22 mouse cellular contexts compared by ENCODE assay signal in genomic region chr3:149623851-149624532, GRCm38 (mm10).
DNase-seq lines count a peak whose midpoint lies in the region; ATAC-seq and TF ChIP-seq lines count a peak whose summit lies in the region.
"Had no signal": no experiment of that assay in that cellular context is flagged by ENCODE, and none has a peak within 500 bp of the region (broad histone marks: within the 10 kb centered on the region; RNA-seq: fewer than 3 reads in every experiment).

No protein-coding gene starts in this region.

- no peaks in the 10 kb centered on the region for H3K79me2 ChIP-seq in CH12.LX (replicated peaks; ENCODE audit: control insufficient read depth, extremely low read depth, insufficient read depth, poor library complexity, severe bottlenecking)

- no peak for TF ChIP-seq CTCF in CH12.LX (conservative IDR thresholded peaks at IDR 0.05 in 1 of 2, IDR thresholded peaks at IDR 0.05 in 1 of 2; ENCODE audit: low read depth in 2 of 2, low read length in 2 of 2)

- TF ChIP-seq POLR2A in CH12.LX (IDR thresholded peaks at IDR 0.05; ENCODE audit: low read depth, low read length): no peak

- in situ Hi-C loops in CH12.LX (cut with MboI; ENCODE audit: low pct_ligation_motif_present, low pct_unique_long_range_greater_than_20kb, low sequenced_read_pairs): no loop called here

- no peaks in the 10 kb centered on the region for H3K36me3 ChIP-seq in CH12.LX (replicated peaks in 1 of 2; ENCODE audit: control insufficient read depth in 1 of 2, insufficient read depth in 1 of 2, low read length in 1 of 2)
- H3K36me3 ChIP-seq: embryonic facial prominence, embryonic 13.5 days; hindbrain, embryonic 15.5 days; limb, embryonic 13.5 days; liver, embryonic 15.5 days had no signal

- TF ChIP-seq RAD21 in CH12.LX (IDR thresholded peaks at IDR 0.05; ENCODE audit: low read depth, low read length): no peak

- no peak overlapping the region for H3K27ac ChIP-seq in CH12.LX (ENCODE audit: insufficient read depth, low read depth)
- H3K27ac ChIP-seq: embryonic facial prominence, embryonic 13.5 days; hindbrain, embryonic 15.5 days; limb, embryonic 13.5 days; liver, embryonic 15.5 days; stomach, postnatal 0 days had no signal

- 0 out of 2 replicates have a peak overlapping the region, but pooled peaks have one; percentile 2 for H3K4me2 ChIP-seq in CH12.LX (ENCODE audit: insufficient read depth, low read depth, poor library complexity, severe bottlenecking)
- H3K4me2 ChIP-seq: embryonic facial prominence, embryonic 13.5 days; hindbrain, embryonic 15.5 days; limb, embryonic 13.5 days; liver, embryonic 15.5 days had no signal

- no peak overlapping the region for H3K4me3 ChIP-seq in CH12.LX (replicated peaks in 1 of 3; ENCODE audit: low read depth in 2 of 3, low read length in 2 of 3, poor library complexity in 1 of 3)
- H3K4me3 ChIP-seq: embryonic facial prominence, embryonic 13.5 days; hindbrain, embryonic 15.5 days; limb, embryonic 13.5 days; liver, embryonic 15.5 days had no signal

- H3K27me3 ChIP-seq in CH12.LX (replicated peaks): no peaks in the 10 kb centered on the region
- H3K27me3 ChIP-seq: embryonic facial prominence, embryonic 13.5 days; hindbrain, embryonic 15.5 days; limb, embryonic 13.5 days; liver, embryonic 15.5 days; Patski had no signal

- peak; percentile 83 to 93 for ATAC-seq in hematopoietic stem cell, adult 5-6 weeks (replicated peaks in 1 of 2; ENCODE audit: insufficient read depth in 1 of 2, low FRiP score in 2 of 2, low TSS enrichment in 1 of 2, low read depth in 1 of 2, poor library complexity in 2 of 2, severe bottlenecking in 2 of 2)
- peak; percentile 91 for ATAC-seq in neutrophil, adult 5-6 weeks (ENCODE audit: extremely low read depth, insufficient number of reproducible peaks, low FRiP score, poor library complexity, severe bottlenecking)
- ATAC-seq: forebrain, postnatal 0 days; Patski had no signal

- no peaks in the 10 kb centered on the region for H3K9me3 ChIP-seq in CH12.LX (replicated peaks; ENCODE audit: low read length)
- H3K9me3 ChIP-seq: embryonic facial prominence, embryonic 13.5 days; hindbrain, embryonic 15.5 days; limb, embryonic 13.5 days; liver, embryonic 15.5 days had no signal

- peaks cover 4 to 13% of the 10 kb centered on the region in 2 experiments for H3K4me1 ChIP-seq in CH12.LX (ENCODE audit: control insufficient read depth in 1 of 2, insufficient read depth in 2 of 2)
- H3K4me1 ChIP-seq: embryonic facial prominence, embryonic 13.5 days; hindbrain, embryonic 15.5 days; limb, embryonic 13.5 days; liver, embryonic 15.5 days had no signal

- no peak overlapping the region for H3K9ac ChIP-seq in CH12.LX (ENCODE audit: insufficient read depth, low read depth)
- H3K9ac ChIP-seq: embryonic facial prominence, embryonic 13.5 days; forebrain, postnatal 0 days; hindbrain, embryonic 15.5 days; limb, embryonic 13.5 days; liver, embryonic 15.5 days had no signal

- DNase-seq in spleen, postnatal 36 days (ENCODE audit: low spot score in 2 of 2): peak; percentile 11 to 24
- no peak for DNase-seq in spleen, adult 18-20 months
- DNase-seq in CH12.LX (ENCODE audit: extremely low read depth): peak; percentile 70
- no peak for DNase-seq in layer of hippocampus, adult 9-11 months
- no peak for DNase-seq in thymus, adult 18-20 months
- DNase-seq in heart, adult 9 months (ENCODE audit: low spot score in 2 of 2): no peak
- DNase-seq: cerebellum, adult 2 months; forebrain, postnatal 0 days; gastrocnemius, postnatal 14 days; kidney, adult 18-20 months; kidney, postnatal 25 days; lung, postnatal 36 days; midbrain, embryonic 14.5 days; thymus, postnatal 4 days had no signal

- dilution Hi-C loops in CH12.LX (cut with MboI; ENCODE audit: extremely low pct_ligation_motif_present, extremely low pct_unique_long_range_greater_than_20kb, low sequenced_read_pairs): no loop called here

- TF ChIP-seq EP300 in CH12.LX (IDR thresholded peaks at IDR 0.05; ENCODE audit: low read length): peak; percentile 73

TF ChIP-seq in CH12.LX, 34 proteins besides CTCF, POLR2A, EP300 and RAD21:
- TF ChIP-seq USF1 (IDR thresholded peaks at IDR 0.05; ENCODE audit: low read depth, low read length) (no peak), IRF4 (IDR thresholded peaks at IDR 0.05; ENCODE audit: low read depth, low read length) (peak; percentile 49; the same call in 1 of the 2 replicates), ELF1 (IDR thresholded peaks at IDR 0.05; ENCODE audit: low read depth, low read length) (no peak), JUND (conservative IDR thresholded peaks at IDR 0.05; ENCODE audit: low read depth, low read length) (peak; percentile 72), TBP (conservative IDR thresholded peaks at IDR 0.05; ENCODE audit: low read depth, low read length) (no peak), JUN (IDR thresholded peaks at IDR 0.05; ENCODE audit: insufficient read depth, low read depth, low read length) (peak; percentile 66), MEF2A (IDR thresholded peaks at IDR 0.05; ENCODE audit: borderline replicate concordance, low read depth, low read length) (no peak), MAX (IDR thresholded peaks at IDR 0.05; ENCODE audit: low read length) (0 out of 2 replicates have a peak, but pooled peaks have one; percentile 26)

Comparison
In these comparisons a context has a peak if more than half of its experiments do, and no peak if none do; other contexts are left out.
1. DNase-seq: peak in spleen, postnatal 36 days (2 of 2) and CH12.LX (single experiment); none in spleen, adult 18-20 months (0 of 2), layer of hippocampus, adult 9-11 months (single experiment), thymus, adult 18-20 months (0 of 2) and heart, adult 9 months (0 of 2).